Mouse (Mus musculus): ENCODE data around the gene Gipc2. TPM values are rescaled to one million over a fixed set of nuclear protein-coding genes. Genes with fewer than 3 reads are reported as not detected.

Gipc2 gene
- total RNA-seq, 2 experiments from 2014 or later: 4.0 to 7.3 TPM

DNA sequence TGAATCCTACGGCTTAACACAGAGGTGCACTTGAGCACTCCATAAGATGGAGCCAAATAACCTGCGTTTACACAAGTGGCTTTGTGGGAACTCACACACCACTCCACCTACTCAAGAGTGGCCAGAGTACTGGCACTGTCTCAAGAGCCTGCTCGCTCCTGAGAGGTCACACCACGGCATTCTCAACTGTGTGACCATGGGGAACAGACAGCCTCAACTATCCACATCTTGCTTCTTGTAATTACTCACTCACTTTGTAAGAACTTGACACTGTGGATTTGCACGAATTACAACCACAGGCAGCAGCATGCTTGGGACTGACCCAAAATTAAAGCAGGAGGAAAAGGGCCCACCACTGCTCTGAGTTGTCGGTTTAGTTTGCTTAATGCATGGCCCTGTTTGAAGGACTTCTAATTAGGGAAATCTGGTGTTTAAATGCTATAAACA lies 25.8 kb upstream of the Gipc2 start:
- intact Hi-C loops (cut with DNase I): no loop called here
- DNase-seq: no peak

DNA sequence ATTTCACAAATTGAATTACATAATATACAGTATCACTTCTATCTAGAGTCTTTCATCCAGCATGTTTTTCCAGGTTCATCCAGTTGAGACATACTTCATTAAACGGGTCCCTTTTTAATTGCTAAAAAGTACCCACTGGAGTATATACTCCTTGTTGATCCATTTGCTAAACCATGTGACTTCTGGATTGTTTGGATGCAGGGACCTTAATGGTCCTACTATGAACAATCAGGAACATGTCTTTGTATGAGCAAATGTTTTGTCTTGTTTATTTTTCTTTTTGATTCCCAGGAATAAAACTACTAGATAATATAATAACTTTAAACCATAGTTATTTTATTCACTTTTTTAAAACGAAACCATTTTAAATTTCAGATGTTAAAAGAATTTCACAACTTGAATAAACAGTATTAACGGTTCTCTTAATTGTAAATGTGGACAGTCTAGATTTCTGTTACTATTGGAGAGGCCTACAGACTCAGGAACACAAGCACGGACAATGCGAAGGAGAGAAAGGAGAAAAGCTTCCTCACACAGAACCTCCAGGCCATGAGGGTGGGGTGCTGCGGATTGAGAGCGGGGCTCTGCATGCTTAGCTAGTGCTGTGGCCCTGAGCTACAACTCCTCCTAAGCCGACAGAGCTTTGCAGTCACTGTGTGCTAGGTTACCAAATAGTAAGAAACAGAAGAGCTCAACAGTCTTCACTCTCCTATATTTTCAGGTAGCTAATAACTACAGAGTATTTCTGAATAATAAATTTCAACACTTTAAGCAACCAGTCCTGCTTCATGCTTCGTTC lies 24.8 kb upstream of the Gipc2 start:
- DNase-seq: no peak
- intact Hi-C loops (cut with DNase I): no loop called here

DNA sequence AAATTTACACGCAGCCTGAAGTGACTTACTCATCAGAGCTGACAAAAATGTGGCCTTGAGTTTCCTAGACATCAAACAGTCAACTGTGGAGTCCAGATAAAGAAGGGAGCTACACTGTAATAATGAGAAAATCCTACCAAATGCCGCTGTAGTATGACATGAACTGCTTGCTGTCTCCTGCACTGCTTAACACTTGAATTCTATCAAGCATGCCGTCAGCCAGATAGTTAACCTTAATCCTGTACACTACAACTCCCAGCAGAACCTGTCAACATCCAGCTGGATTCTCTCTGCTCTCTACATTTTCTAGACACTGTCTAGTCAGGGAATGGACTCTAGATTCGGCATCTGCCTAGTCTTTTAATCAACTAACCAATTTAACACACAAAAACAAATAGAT lies 23.3 kb upstream of the Gipc2 start:
- intact Hi-C loops (cut with DNase I): no loop called here
- no peak for DNase-seq

DNA sequence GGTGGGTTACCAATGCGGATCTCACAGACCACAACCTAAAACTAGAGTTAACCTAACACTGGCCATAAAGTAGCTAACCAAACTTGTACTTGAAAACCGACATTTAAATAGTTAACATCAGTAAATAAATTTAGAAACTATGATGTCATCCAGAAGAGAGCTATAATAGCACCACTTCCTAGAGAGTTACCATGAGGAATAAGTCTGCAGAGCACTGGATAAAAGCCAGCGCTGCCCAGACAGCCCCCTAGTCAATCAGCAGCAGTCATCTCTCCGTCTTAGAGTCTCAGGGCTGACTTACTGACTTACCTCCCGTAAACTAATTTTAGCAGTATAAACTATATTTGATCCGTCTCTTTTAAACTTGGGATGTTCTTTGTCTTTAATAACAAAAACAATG lies 20.1 kb upstream of the Gipc2 start:
- no peak for DNase-seq
- intact Hi-C loops (cut with DNase I): no loop called here

DNA sequence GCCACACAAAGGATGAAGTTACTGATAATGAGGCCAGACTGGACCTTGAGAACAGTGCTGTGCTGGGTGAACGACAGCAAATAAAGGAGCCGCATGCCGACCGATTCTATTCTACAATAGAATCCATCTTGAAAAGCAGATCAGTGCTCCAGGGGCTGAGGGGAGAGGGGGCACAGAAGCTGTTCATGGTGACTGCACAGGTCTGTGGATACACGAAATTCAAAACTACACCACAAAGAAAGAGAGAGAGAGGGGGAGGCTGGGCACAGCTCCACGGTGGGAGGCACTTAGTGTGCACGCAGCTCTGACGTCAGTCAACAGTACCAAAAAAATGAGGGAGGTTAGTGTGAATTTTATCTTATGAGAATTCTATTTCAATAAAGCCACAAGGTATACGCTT lies 17.5 kb upstream of the Gipc2 start:
- DNase-seq: no peak
- intact Hi-C loops (cut with DNase I): no loop called here

DNA sequence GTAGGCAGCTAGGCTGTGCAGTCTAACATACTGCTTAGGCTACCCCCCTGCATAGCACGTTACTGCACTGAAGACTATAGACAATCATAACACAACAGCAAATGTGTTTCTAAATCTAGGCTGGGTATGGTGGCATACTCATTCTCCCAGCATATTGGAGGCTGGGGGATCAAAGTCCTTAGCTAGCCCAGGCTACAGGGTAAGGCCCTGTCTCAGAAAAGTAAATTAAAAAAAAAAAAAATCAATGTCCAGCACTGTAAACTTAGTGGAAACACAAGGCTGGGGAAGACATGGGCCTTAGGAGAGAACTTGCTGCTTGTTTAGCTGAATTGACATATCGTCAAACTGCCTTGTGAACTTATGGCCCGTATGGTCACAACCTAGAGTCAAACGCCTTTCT lies 14.6 kb upstream of the Gipc2 start:
- DNase-seq: no peak
- intact Hi-C loops (cut with DNase I): no loop called here

DNA sequence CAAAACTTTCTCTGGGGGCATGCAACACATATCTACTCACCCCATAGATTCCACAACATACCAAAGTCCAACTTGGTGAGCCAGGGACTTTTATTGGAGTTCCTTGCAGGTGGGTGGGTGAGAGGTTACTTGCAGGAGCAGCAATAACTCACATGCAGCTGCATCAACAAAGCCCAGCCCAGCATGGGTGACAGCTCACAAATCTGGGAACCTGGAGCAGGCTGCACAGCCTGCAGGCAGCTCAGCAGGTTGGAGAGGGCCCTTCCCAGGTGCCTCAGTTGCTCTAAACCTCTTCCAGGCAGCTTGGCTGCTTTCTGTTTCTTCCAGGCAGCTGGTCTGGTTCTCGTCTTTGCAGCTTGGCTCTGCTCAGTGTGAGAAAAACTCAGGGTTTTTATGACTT lies 13.3 kb upstream of the Gipc2 start:
- intact Hi-C loops (cut with DNase I): no loop called here
- no peak for DNase-seq

DNA sequence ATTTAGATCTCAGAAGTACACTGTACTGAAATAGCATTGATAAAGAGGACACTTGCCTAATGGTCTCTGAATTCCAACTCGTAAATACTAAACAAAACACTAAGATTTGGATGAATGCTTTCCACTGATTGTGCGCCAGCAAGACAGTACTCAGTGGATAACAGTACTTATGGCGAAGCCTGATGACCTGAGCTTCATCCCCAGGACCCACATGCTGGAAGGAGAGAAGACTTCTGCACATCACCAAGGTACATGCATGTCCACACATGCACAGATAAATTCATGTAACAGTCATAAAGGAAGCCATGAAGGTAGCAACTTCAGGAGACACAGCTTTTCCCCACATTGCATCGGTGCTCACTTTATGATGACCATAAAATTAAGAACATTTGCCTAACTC lies 12.8 kb upstream of the Gipc2 start:
- intact Hi-C loops (cut with DNase I): no loop called here
- no peak for DNase-seq

DNA sequence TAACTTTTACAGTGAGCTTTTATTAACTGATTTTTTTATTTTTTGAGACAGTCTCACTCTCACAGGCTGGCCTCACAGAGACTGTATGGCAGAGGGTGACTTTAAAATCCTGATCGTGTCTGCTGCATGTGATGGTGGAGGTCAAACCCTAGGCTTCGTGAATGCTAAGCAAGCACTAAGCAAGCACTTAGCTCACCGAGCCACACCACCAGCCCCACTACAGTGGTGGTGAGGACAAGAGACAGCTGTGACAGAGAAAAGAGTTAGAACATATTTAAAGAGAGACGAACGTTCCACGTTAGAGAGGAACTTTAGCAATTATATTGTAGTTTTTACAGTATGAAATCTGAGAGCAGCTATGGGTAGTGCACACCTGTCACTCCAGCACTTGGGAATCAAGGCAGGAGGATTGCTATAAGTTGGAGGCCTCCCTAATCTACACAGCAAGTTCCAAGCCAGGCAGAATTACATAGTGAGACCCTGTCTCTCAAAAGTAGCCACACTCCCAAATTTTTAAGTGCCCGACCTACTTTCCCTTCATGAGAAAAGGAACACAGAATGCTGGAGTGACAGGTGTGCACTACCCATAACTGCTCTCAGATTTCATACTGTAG lies 6.4 kb upstream of the Gipc2 start:
- no peak for DNase-seq
- intact Hi-C loops (cut with DNase I): no loop called here

DNA sequence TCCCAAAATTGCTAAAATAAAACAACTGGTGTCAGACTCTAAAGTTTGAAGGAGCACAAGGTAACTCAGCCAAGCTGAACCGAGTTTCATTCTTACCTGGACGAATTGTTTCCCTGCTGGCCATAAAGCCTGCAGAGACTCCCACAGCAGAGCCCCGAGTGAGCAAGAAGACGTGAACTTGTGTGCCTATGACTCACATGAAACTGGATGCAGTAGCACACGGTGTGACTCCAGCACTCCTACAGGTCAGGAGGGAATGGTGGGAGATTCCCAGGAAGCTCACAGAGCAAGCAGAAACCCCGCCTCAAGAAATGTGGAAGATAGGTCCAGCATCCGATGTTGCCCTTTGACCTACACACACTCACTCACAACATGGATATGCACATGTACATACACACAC lies 5.8 kb upstream of the Gipc2 start:
- intact Hi-C loops (cut with DNase I): no loop called here
- DNase-seq: no peak

DNA sequence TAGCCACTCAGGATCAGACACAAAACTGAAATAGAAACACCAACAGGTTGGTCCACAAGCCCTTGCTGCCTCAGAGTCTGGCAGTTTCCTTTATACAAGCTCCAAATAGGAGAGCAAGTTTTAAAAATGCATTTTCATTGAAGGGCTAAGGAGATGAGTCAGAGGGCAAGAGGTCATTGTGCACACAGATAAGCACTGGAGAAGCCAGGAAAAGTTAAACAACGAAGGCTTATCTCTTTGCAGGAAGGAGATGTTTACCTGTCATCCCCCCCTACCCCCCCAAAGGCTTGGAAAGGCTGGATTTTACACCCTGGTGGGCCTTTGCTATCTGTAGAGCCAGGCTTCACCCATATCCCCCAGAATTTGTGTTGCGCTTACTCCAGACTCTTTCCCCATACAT lies 5.2 kb upstream of the Gipc2 start:
- no peak for DNase-seq
- intact Hi-C loops (cut with DNase I): no loop called here

DNA sequence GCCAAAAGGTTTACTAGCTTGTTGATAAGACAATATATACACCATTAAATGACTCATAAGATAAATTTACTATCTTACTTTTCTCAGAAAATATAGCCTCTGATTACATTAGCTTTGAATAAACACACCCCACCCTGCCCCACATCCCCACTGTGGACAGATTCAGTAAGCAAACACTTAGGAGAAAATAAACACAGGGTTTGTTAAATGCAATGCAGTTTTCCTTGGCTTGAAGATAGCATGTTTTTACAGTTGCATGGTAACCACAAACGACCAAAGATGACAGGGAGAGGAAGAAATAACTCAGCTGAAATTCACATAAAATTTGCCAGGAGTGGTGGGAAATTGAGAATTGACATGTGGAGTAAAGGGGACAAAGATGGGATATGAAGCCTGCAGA lies 4.4 kb upstream of the Gipc2 start:
- DNase-seq: no peak
- intact Hi-C loops (cut with DNase I): no loop called here

DNA sequence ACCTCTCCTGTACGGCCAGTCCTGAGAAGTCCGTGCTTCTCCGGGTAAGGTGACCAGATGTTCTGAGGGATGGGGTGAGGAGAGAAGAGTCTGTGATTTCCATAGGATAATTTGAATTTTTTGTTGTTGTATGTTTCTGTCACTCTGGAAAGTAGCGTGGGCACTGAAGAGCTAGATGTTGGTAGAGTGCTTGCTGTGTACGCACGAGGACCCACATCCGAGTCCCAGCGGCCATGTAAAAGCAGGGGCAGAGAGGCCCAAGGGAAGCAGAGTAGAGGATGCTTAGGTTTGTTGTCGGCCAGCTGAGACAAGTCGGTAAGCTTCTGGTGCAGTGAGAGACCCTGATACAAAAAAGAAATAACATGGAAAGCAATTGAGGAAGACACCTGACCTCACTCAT lies 2.0 kb upstream of the Gipc2 start:
- DNase-seq: no peak
- intact Hi-C loops (cut with DNase I): loop anchor here (10.0 kb wide), 1 partner anchor 53 kb away; no protein-coding TSS in a partner anchor

DNA sequence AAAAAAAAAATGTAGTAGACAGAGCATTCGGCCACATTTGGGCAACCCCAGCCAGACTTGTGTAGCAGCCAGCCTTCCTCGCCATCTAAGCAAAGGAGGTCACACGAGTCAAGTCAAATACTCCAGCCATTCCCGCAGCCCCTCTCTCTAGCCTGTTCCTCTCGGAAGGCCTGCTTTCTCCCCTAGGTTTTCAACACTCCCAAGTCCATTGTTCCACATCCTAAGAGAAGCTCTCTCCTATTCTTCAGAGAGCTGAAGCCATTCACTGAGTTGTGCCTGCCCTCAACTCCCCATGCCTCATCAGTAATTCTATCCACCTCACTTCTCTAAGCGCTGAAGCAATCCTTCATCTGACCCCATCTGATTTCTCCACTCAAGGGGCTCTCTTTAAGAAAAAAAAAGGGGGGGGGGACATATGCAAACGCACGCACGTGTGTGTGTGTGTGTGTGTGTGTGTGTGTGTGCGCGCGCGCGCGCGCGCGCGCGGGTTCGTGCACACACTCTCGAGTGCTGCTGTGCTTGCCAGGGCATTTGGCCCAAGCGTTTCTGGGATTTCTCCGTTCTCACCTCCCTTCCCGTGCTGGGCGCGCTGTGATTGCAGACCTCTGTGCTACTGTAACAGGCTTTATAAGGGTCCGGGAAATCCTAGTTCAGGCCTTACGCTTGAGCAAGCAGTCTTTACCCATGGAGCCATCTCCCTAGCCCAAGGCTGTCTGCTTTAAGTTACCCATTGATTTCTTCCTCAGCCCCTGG lies 845 bp upstream of the Gipc2 start:
- peak; percentile 18 for DNase-seq
- intact Hi-C loops (cut with DNase I): loop anchor here (10.0 kb wide), 1 partner anchor 52 kb away; no protein-coding TSS in a partner anchor

DNA sequence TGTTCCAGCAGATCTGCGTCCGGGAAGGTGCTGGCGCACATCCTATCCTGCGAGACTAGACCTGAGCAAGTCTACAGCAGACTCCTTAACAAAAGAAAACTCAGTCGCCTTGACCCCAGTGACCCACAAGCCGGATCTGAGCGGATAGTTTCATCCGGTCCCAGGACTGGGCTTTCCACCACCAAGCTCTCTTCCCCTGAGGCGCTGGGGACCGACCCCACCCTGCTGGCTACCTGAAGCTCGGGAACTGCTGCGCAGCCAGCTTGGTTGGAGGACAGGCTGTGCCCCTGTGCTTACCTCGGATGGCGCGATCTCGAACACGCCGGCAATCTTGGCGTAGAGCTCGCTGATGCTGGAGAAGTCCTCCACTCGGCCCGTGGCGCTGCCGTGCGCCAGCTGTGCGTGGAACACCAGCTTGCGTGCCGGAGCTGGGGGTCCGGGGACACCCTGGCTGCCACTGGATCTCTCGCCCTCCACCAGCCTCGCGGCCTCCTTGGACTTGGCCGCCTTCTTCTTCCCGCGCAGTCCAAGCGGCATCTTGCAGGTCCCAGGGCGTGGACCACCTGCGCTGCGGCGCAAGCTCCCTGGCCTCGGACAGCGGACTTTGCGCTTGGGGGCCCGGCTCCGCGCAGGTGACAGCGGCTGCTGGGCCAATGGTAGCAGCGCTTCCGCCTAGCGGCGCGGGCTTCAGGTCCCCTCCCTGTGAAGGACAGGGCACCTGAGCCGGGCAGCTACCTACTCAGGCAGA lies 505 bp downstream of the Gipc2 start:
- peak; percentile 31 for DNase-seq

DNA sequence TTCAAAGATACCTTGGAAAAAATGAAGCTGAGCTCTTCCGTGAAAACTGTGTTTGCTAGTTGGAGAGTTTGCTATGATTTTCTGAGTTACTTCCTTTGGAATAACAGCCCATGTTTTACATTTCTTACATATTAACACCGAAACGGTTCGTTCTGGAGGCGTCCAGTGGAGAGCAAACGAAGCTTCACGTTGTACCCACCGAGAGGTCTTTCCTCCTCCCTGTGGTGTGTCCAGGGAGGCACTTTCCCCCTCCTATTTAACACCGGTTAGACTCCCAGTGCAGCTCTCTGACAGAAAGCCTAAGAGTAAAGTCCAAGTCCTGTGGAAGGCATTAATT lies 1.0 kb downstream of the Gipc2 start:
- intact Hi-C loops (cut with DNase I): loop anchor here (10.0 kb wide), 1 partner anchor 50 kb away; no protein-coding TSS in a partner anchor
- DNase-seq: no peak

More for the DNA sequence above, 505 bp downstream of the Gipc2 start:
- intact Hi-C loops (cut with DNase I): loop anchor here (10.0 kb wide), 1 partner anchor 51 kb away; no protein-coding TSS in a partner anchor

DNA sequence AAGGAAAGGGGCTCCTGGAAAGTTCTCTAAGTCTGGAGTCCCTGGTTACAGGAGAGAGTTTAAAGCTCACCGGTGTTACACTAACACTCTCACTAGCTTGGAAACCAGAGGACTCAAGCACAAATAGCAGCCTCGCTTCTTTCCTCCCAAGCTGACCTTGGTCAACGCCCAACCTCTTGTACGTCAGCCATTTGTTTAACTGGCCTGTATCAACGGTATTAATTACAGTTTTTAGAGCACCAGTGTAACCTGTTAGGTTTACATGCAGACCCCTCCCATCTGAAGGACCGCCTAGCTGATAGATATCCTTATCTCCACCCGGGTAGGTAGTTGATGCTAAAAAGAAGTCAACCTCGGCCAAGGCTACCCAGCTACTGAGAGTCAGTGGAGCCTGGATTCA lies 2.7 kb downstream of the Gipc2 start:
- intact Hi-C loops (cut with DNase I): loop anchor here (10.0 kb wide), 1 partner anchor 49 kb away; no protein-coding TSS in a partner anchor
- DNase-seq: no peak

DNA sequence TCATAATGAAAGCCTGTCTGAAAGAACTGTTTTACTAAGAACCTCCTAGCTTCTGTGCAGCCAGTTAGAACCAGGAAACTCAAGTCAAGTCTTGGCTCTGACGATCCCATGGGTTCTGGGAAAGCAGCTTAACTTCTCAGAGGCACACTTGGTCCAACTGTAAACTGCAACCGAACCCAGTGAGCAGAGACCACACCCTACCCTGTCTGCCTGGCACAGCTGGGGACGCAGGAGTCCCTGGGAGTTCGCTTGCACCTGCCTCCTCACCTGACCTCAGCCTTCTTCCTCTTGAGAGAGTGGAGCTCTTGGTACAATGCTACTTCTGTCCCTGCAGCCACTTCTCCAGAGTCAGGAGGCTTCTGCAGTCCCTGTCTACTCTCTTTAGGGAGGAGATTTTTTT lies 5.4 kb downstream of the Gipc2 start:
- no peak for DNase-seq
- intact Hi-C loops (cut with DNase I): loop anchor here (10.0 kb wide), 1 partner anchor 46 kb away; no protein-coding TSS in a partner anchor

DNA sequence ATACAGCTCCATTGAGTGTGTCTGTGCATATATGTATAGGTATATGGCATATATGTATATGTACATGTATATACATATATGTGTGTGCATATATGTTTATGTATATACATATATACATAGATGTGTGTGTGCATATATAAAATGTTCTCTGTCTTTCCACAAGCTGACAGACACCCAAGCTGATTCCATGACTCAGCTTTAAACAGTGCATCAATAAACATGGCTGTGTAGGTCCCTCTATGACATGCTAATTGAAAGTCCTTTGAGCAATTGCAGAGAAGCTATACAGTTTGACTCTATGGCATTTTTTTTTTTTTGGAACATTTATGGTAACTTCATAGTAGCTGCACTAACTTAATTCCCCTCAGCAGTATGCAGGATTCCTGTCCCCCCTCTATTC lies 6.7 kb downstream of the Gipc2 start:
- DNase-seq: no peak
- intact Hi-C loops (cut with DNase I): no loop called here

DNA sequence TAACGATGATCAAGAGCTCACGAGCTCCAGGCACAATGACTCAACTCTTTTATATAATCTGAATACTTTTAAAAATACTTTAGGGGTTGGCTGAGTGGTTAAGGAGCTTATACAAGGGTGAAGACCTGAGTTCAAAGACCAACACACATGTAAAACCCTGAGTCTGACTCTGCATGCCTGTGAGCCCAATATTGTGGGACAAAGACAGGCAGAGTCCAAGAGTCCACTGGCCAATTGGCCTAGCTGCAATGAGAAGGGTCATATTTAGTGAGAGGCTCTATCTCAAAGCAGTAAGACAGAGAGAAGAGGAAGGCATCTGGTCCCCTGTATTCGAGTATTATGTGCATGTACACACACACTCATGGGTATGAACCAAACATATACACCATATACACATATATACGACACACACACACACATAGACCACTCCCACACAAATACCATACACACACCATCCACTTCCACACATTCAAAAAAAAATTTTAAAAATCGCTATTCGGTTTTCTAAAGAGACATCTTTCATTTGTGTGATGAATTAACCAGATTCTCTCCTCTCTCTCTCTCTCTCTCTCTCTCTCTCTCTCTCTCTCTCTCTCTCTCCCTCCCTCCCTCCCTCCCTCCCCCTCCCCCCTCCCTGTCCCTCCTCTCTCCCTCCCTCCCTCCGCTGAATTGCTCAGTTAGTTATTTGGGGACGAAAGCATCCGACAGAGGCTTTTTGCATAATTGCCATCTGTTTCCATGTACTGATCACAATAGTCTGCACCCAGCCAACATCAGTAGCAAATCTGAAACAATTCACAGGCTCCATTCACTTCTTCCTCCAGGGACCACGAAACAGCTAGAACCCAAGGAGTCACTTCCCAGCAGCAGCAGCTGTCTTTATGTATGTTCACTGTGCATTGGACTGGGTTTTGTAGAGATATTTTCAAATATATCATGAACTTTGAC lies 7.4 kb downstream of the Gipc2 start:
- intact Hi-C loops (cut with DNase I): no loop called here
- DNase-seq: no peak
